Mouse (Mus musculus) CH12.LX (cell line): Measurements from ENCODE around the gene Sh3glb2.

Experiments used
- PAX5 ChIP-seq: IDR thresholded peaks from 2 replicates; pipeline ENCODE4 v1.6.1; 2012; ENCODE audit warnings: low read length, inconsistent platforms, mixed read lengths
- POLR2A ChIP-seq: IDR thresholded peaks from 2 replicates; pipeline ENCODE4 v1.6.1; 2011; ENCODE audit warnings: low read depth, mild to moderate bottlenecking, improper control_type of control experiment, low read length
- USF1 ChIP-seq: IDR thresholded peaks from 2 replicates; pipeline ENCODE4 v1.6.1; 2014; ENCODE audit warnings: low read depth, mild to moderate bottlenecking, inconsistent platforms, low read length, improper control_type of control experiment
- USF2 ChIP-seq: conservative IDR thresholded peaks from 2 replicates; pipeline ENCODE4 v1.6.1; 2011; ENCODE audit warnings: low read depth, low read length, improper control_type of control experiment

DNA sequence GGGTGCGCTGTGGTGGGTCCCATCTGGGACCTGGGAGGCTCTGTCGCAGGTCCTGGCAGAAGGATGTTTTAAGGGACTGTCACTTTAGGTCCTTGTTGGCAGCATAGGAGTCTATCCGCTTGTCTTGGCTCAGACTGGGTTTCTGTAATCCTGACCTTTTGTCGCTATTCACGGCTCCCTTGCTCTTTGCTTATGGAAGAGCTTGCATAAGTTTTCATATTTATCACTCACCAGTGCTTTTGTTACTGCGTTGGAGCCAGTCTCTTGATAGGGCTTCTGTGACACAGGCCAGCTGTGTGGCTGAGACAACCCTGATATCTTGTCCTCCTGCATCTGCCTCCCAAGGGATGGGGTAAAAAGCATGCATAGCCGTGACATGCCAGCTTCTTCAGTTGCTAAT lies 20.2 kb upstream of the Sh3glb2 start:
- TF ChIP-seq USF2 (no peak), PAX5 (no peak), POLR2A (no peak), USF1 (no peak)
